Mouse (Mus musculus) kidney, postnatal 10 days (tissue): ENCODE data around the gene Dusp3.

ENCODE experiments used
- DNase-seq: peaks from one replicate; pipeline ENCODE4 v3.0.0; 2021; ENCODE audit warnings: mixed read lengths

Gene Dusp3

GRCm38 (mm10) chr11:101926951-101927589 is 59.7 kb downstream of the Dusp3 start:
- peak; percentile 40 for DNase-seq

- DNase-seq = no peak
These were observed 61.2 kb downstream of the Dusp3 start for GRCm38 (mm10) chr11:101925636-101926035.

GRCm38 (mm10) chr11:101924441-101924976 is 62.3 kb downstream of the Dusp3 start:
- DNase-seq = no peak

GRCm38 (mm10) chr11:101923988-101924387 is 62.8 kb downstream of the Dusp3 start:
- no peak for DNase-seq

- DNase-seq = no peak
These were observed 65.4 kb downstream of the Dusp3 start for GRCm38 (mm10) chr11:101921361-101921952.
